8 mouse cellular contexts compared by ENCODE assay signal in the genomic region with DNA sequence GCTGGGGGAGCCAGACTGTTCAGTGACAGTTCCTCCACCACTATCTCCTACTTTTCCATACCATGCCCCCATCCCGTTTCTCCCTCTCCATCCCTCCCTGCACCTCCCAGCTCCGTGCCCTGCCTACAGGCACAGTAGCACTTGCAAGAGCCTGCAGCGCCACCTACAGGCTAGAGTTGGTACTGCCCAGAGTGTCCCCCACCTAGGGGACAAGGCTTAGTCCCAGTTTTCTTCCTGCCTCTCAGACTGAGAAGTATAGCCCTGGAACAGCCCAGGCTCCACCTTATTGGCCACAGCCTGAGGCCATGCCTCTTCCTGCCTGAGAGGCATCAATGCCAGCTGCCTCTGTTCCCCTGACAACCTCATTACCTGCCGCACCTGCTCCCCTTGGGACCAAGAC.
A peak's percentile ranks its signal among the peaks of the same experiment; 100 is the strongest.
DNase-seq lines count a peak whose midpoint lies in the region; ATAC-seq lines count a peak whose summit lies in the region.

No protein-coding gene starts in this region.

- peak; percentile 4 for DNase-seq in T-cell, adult 2 months (ENCODE audit: low spot score)
- peak; percentile 86 for DNase-seq in cerebellum, adult 9-11 months
- DNase-seq in frontal cortex, postnatal 25 days (ENCODE audit: low spot score in 2 of 2): peak; percentile 91 to 93
- peak; percentile 96 for DNase-seq in intestine, embryonic 14.5 days (ENCODE audit: low spot score)
- DNase-seq in left cerebral cortex, adult 8-10 months (ENCODE audit: low spot score in 2 of 2): peak; percentile 59 to 88
- DNase-seq in spleen, adult 12 weeks (ENCODE audit: low spot score): peak; percentile 8
- no peak for DNase-seq in adipocyte (ENCODE audit: low spot score)

- H3K4me3 ChIP-seq in intestine, embryonic 14.5 days (ENCODE audit: low read depth, low read length): no peak overlapping the region
- H3K4me3 ChIP-seq in midbrain, embryonic 13.5 days (replicated peaks): no peak overlapping the region

- H3K27ac ChIP-seq in intestine, embryonic 14.5 days (ENCODE audit: low read depth): no peak overlapping the region
- peak overlapping the region; percentile 57 for H3K27ac ChIP-seq in midbrain, embryonic 13.5 days

- H3K9ac ChIP-seq in intestine, embryonic 14.5 days (ENCODE audit: low read length): no peak overlapping the region
- no peak overlapping the region for H3K9ac ChIP-seq in midbrain, embryonic 13.5 days (replicated peaks)

- H3K4me2 ChIP-seq in intestine, embryonic 14.5 days (ENCODE audit: low read length): no peak overlapping the region
- H3K4me2 ChIP-seq in midbrain, embryonic 13.5 days (replicated peaks): no peak overlapping the region

- H3K4me1 ChIP-seq in intestine, embryonic 14.5 days (replicated peaks; ENCODE audit: control insufficient read depth, insufficient read depth, low read length): peaks cover 26% of the 10 kb centered on the region
- peaks cover 60% of the 10 kb centered on the region for H3K4me1 ChIP-seq in midbrain, embryonic 13.5 days (replicated peaks)

- no peaks in the 10 kb centered on the region for H3K9me3 ChIP-seq in intestine, embryonic 14.5 days (ENCODE audit: control insufficient read depth, low read length)
- H3K9me3 ChIP-seq in midbrain, embryonic 13.5 days: no peaks in the 10 kb centered on the region

- no peaks in the 10 kb centered on the region for H3K27me3 ChIP-seq in intestine, embryonic 14.5 days (replicated peaks; ENCODE audit: control insufficient read depth, insufficient read depth, low read length)
- 0 out of 2 replicates have a peak, but pooled peaks cover 4% of the 10 kb centered on the region for H3K27me3 ChIP-seq in midbrain, embryonic 13.5 days

- WGBS in intestine, embryonic 14.5 days: 7% methylated on average over 4 of the region's 4 CpGs
- 12% methylated on average over 4 of the region's 4 CpGs for WGBS in midbrain, embryonic 13.5 days

- ATAC-seq in intestine, embryonic 14.5 days (replicated peaks; ENCODE audit: low FRiP score, low TSS enrichment, low read depth): 0 out of 2 replicates have a peak, but pooled peaks have one; percentile 66
- peak; percentile 51 for ATAC-seq in midbrain, embryonic 13.5 days

- no peaks in the 10 kb centered on the region for H3K36me3 ChIP-seq in intestine, embryonic 14.5 days (ENCODE audit: control insufficient read depth, insufficient read depth, low read length)
- no peaks in the 10 kb centered on the region for H3K36me3 ChIP-seq in midbrain, embryonic 13.5 days
